Mouse (Mus musculus): ENCODE results near the gene Tmem258.

- TF ChIP-seq POLR2A (IDR thresholded peaks at IDR 0.05; ENCODE audit: extremely low read depth, insufficient read depth, low read length) (no peak), CTCF (IDR thresholded peaks at IDR 0.05; ENCODE audit: low read depth, low read length) (no peak)
Observed at GRCm38 (mm10) chr19:10197130-10197529, 6.7 kb upstream of the Tmem258 start.

All from liver, adult 2 months (tissue).